Mouse (Mus musculus): ENCODE data around the gene Zgrf1. TPM values are rescaled to one million over a fixed set of nuclear protein-coding genes. Genes with fewer than 3 reads are reported as not detected.

Zgrf1 gene
- polyA plus RNA-seq, 1 experiment from 2014 or later, result 7.0 TPM

- no peak for ATAC-seq (replicated peaks; ENCODE audit: extremely low read depth, insufficient read depth, low FRiP score)
- H3K9me3 ChIP-seq (replicated peaks; ENCODE audit: control insufficient read depth, low read length), result no peaks in the 10 kb centered on the region
- H3K27ac ChIP-seq (ENCODE audit: low read length), result no peak overlapping the region
- peaks cover 84% of the 10 kb centered on the region for H3K27me3 ChIP-seq (ENCODE audit: control insufficient read depth, insufficient read depth, low read length)
- H3K9ac ChIP-seq (ENCODE audit: low read length), result no peak overlapping the region
- 17% methylated on average over 5 of the region's 5 CpGs for WGBS
- H3K36me3 ChIP-seq (ENCODE audit: control insufficient read depth, insufficient read depth), result no peaks in the 10 kb centered on the region
- H3K4me3 ChIP-seq (ENCODE audit: low read length), result no peak overlapping the region
- H3K4me2 ChIP-seq (ENCODE audit: low read depth, low read length), result no peak overlapping the region
- peaks cover 8% of the 10 kb centered on the region; the same call in 1 of the 2 replicates for H3K4me1 ChIP-seq (ENCODE audit: control insufficient read depth, insufficient read depth, low read length)
Measured at GRCm38 (mm10) chr3:127642211-127642610, 88.9 kb downstream of the Zgrf1 start.

GRCm38 (mm10) chr3:127646156-127646825, 93.0 kb downstream of the Zgrf1 start:
- Histone ChIP-seq H3K4me3 (ENCODE audit: low read length) (no peak overlapping the region), H3K4me1 (ENCODE audit: control insufficient read depth, insufficient read depth, low read length) (no peaks in the 10 kb centered on the region), H3K9ac (ENCODE audit: low read length) (no peak overlapping the region), H3K36me3 (ENCODE audit: control insufficient read depth, insufficient read depth) (no peaks in the 10 kb centered on the region), H3K27me3 (ENCODE audit: control insufficient read depth, insufficient read depth, low read length) (peaks cover 51% of the 10 kb centered on the region), H3K9me3 (replicated peaks; ENCODE audit: control insufficient read depth, low read length) (no peaks in the 10 kb centered on the region), H3K27ac (ENCODE audit: low read length) (no peak overlapping the region), H3K4me2 (ENCODE audit: low read depth, low read length) (no peak overlapping the region)
- no peak for ATAC-seq (replicated peaks; ENCODE audit: extremely low read depth, insufficient read depth, low FRiP score)
- WGBS, result 57% methylated on average over 18 of the region's 18 CpGs

DNA sequence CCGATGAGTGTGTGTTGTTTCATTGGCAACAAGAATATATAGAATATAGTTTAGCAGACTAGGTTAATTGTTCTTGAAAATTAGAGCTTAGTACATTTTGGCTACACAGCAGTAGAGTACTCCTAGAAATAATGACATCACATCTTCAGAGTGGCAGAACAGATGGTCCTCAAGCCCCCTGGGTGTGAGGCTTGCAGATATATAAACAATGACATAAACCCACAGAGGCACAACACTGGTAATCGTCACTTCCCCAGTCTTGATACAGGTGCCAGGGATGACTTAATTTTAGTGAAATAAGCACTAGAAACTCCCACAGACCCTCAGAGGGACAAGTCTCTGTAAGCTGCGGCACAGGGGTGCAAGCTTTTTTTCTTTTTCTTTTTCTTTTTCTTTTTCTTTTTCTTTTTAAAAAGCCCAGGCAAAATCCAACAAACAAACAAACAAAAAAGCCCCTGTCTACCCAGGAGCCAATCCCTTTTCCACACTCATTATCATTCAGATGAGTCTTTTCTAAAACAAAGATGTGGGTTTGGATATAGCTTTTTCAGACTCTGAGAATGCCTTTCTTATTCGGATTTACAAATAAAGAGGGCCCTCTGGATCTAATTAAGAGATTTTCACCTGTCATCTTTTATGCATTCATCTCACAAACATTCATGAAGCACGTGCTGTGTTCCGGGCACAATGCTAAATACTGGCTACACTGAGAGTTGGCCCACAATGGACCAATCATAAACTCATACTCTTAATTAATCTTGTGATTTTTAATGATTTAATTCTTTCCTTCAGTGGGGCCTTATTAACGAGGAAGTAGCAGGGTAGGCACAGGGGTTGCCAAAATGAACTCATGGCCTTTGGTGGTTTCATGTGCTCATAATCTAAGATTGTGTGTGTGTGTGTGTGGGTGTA, 98.7 kb downstream of the Zgrf1 start:
- Histone ChIP-seq H3K27me3 (ENCODE audit: control insufficient read depth, insufficient read depth, low read length) (peaks cover 4% of the 10 kb centered on the region; the same call in 1 of the 2 replicates), H3K36me3 (ENCODE audit: control insufficient read depth, insufficient read depth) (no peaks in the 10 kb centered on the region), H3K27ac (ENCODE audit: low read length) (no peak overlapping the region), H3K4me1 (ENCODE audit: control insufficient read depth, insufficient read depth, low read length) (no peaks in the 10 kb centered on the region), H3K4me3 (ENCODE audit: low read length) (no peak overlapping the region), H3K9ac (ENCODE audit: low read length) (no peak overlapping the region), H3K4me2 (ENCODE audit: low read depth, low read length) (no peak overlapping the region), H3K9me3 (replicated peaks; ENCODE audit: control insufficient read depth, low read length) (no peaks in the 10 kb centered on the region)
- 53% methylated on average over 7 of the region's 7 CpGs for WGBS
- ATAC-seq (replicated peaks; ENCODE audit: extremely low read depth, insufficient read depth, low FRiP score), result no peak

DNA sequence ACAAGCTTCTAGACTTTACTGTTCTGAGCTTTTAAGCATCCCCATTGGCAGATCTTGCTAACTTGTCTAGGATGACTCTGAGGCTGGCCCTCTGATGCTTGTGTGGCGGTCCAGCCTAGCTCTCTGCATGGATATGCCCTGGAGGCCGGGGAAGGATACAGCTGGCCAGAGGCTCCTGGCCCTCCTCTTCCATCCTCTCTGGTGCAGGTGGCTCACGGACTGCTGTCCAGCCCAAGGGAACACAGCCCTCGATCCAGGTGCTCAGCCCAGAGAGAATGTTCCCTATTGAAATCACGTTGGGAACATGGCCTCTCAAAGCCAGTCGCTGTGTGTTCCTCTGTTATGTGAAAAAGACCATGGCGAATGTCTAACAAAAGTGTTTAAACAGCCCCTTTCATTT, 107.4 kb downstream of the Zgrf1 start:
- ATAC-seq (replicated peaks; ENCODE audit: extremely low read depth, insufficient read depth, low FRiP score), result no peak
- Histone ChIP-seq H3K9ac (ENCODE audit: low read length) (no peak overlapping the region), H3K27ac (ENCODE audit: low read length) (no peak overlapping the region), H3K4me2 (ENCODE audit: low read depth, low read length) (no peak overlapping the region), H3K4me3 (ENCODE audit: low read length) (no peak overlapping the region), H3K36me3 (ENCODE audit: control insufficient read depth, insufficient read depth) (no peaks in the 10 kb centered on the region), H3K9me3 (replicated peaks; ENCODE audit: control insufficient read depth, low read length) (no peaks in the 10 kb centered on the region), H3K4me1 (ENCODE audit: control insufficient read depth, insufficient read depth, low read length) (no peaks in the 10 kb centered on the region), H3K27me3 (ENCODE audit: control insufficient read depth, insufficient read depth, low read length) (no peaks in the 10 kb centered on the region)
- 79% methylated on average over 7 of the region's 7 CpGs for WGBS

GRCm38 (mm10) chr3:127661646-127662531, 108.6 kb downstream of the Zgrf1 start:
- no peaks in the 10 kb centered on the region for H3K36me3 ChIP-seq (ENCODE audit: control insufficient read depth, insufficient read depth)
- no peak overlapping the region for H3K27ac ChIP-seq (ENCODE audit: low read length)
- WGBS, result 69% methylated on average over 22 of the region's 22 CpGs
- no peaks in the 10 kb centered on the region for H3K4me1 ChIP-seq (ENCODE audit: control insufficient read depth, insufficient read depth, low read length)
- no peak for ATAC-seq (replicated peaks; ENCODE audit: extremely low read depth, insufficient read depth, low FRiP score)
- no peaks in the 10 kb centered on the region for H3K27me3 ChIP-seq (ENCODE audit: control insufficient read depth, insufficient read depth, low read length)
- H3K9me3 ChIP-seq (replicated peaks; ENCODE audit: control insufficient read depth, low read length), result no peaks in the 10 kb centered on the region
- no peak overlapping the region for H3K4me3 ChIP-seq (ENCODE audit: low read length)
- H3K9ac ChIP-seq (ENCODE audit: low read length), result no peak overlapping the region
- no peak overlapping the region for H3K4me2 ChIP-seq (ENCODE audit: low read depth, low read length)

MicroRNAs within 50 kb of the gene (microRNA counts, 519-probe panel; counts per million panel counts)
- microRNA mmu-miR-302a (960 counts per million, percentile 3 among the panel's probes with 10 or more counts), microRNA mmu-miR-302b (1,113 counts per million, percentile 5 among the panel's probes with 10 or more counts), microRNA mmu-miR-302c (not detected), microRNA mmu-miR-302d (1,986 counts per million, percentile 21 among the panel's probes with 10 or more counts), microRNA mmu-miR-367 (2,459 counts per million, percentile 56 among the panel's probes with 10 or more counts)

Small RNA genes lying within 50 kb of the gene (microRNA-seq; reads per million reads assigned to microRNA genes)
- gene Mir302a (331 reads per million, percentile 69 among the genes with 10 or more reads in this experiment), gene Mir302b (163 reads per million, percentile 58 among the genes with 10 or more reads in this experiment), gene Mir302c (28.5 reads per million, percentile 39 among the genes with 10 or more reads in this experiment), gene Mir302d (248 reads per million, percentile 64 among the genes with 10 or more reads in this experiment), gene Mir367 (not detected)

Other genes starting within 250 kb of the Zgrf1 start
- gene Ank2, start 54.1 kb upstream of the Zgrf1 start, polyA plus RNA-seq (2015; fragmentation: Nextera tagmentation; extraction: Ambion mirVana), result 38.9 and 44.4 TPM in 2 replicates
- gene Larp7, start 140 bp upstream of the Zgrf1 start, polyA plus RNA-seq (2015; fragmentation: Nextera tagmentation; extraction: Ambion mirVana), result 52.9 and 54.7 TPM in 2 replicates
- gene Neurog2, start 79.6 kb downstream of the Zgrf1 start, polyA plus RNA-seq (2015; fragmentation: Nextera tagmentation; extraction: Ambion mirVana), result not detected in 2 replicates
- 0.92 and 1.2 TPM in 2 replicates for gene Alpk1, start 227.0 kb downstream of the Zgrf1 start, polyA plus RNA-seq (2015; fragmentation: Nextera tagmentation; extraction: Ambion mirVana)
- 3.1 and 4.0 TPM in 2 replicates for gene Tifa, start 236.3 kb downstream of the Zgrf1 start, polyA plus RNA-seq (2015; fragmentation: Nextera tagmentation; extraction: Ambion mirVana)